Mouse (Mus musculus): ENCODE results near the gene Sh3tc1. TPM values are rescaled to one million over a fixed set of nuclear protein-coding genes. Genes with fewer than 3 reads are reported as not detected.

Gene Sh3tc1
- 10.0 and 10.4 TPM in 2 replicates for polyA plus RNA-seq (2016; fragmentation: Nextera tagmentation; extraction: Ambion mirVana)

DNA sequence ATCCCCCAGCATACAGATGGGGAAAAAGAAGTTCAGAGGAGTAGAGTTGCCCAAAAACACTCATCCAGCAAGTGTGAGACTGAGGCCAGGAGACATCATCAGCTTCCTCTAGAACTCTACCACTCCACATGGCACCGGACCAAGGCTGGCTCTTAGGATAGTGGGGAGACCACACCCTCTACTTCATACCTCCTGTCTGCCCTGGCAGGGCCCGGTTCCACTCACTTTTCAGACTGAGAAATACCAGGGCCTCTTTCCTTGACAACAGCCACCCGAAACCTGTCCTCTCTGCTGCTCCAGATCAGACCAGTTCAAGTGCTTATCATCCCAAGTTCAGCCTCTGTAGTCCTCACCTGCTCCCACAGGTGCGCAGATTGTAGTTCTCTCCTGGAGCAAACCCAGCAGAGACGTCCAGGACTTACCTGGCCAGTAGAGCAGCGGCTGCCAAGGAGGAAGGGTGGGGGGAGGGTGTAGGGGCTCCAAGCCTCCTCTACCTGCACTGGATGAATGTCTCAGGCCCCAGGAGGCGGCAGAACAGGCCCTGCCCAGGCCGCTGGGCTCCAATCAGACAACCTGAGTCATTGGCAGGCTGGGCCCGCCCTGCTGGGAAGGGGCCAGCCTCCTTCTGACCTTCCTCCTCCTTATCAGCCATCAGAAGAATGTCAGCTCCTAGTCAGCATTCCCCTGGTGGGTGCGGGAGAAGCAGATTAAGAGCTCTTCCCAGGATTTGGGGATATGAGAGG is at the start of gene Sh3tc1:
TSS of gene Sh3tc1 (minus strand) at position 452 of the 743 bp plus-strand sequence.
- Histone ChIP-seq H3K9me3 (replicated peaks) (no peaks in the 10 kb centered on the region), H3K9ac (peak within 1 kb of the TSS; percentile 9; the same call in 1 of the 2 replicates), H3K27me3 (replicated peaks) (peaks cover 11% of the 10 kb centered on the region), H3K4me1 (replicated peaks) (peaks cover 52% of the 10 kb centered on the region), H3K4me2 (peak within 1 kb of the TSS; percentile 37), H3K4me3 (no peak within 1 kb of the TSS), H3K27ac (ENCODE audit: poor library complexity, severe bottlenecking) (no peak within 1 kb of the TSS), H3K36me3 (no peaks in the 10 kb centered on the region)
- peak; percentile 27; the same call in 1 of the 2 replicates for ATAC-seq (ENCODE audit: insufficient number of reproducible peaks, low FRiP score)
- 18% methylated on average over 10 of the region's 10 CpGs for WGBS

GRCm38 (mm10) chr5:35788719-35789118 is 48.9 kb upstream of the Sh3tc1 start:
- H3K4me3 ChIP-seq = no peak overlapping the region
- 0 out of 2 replicates have a peak, but pooled peaks cover 11% of the 10 kb centered on the region for H3K27me3 ChIP-seq (replicated peaks)
- no peaks in the 10 kb centered on the region for H3K36me3 ChIP-seq
- no peak overlapping the region for H3K27ac ChIP-seq (ENCODE audit: poor library complexity, severe bottlenecking)
- WGBS = 75% methylated on average over 6 of the region's 6 CpGs
- peaks cover 11% of the 10 kb centered on the region for H3K4me1 ChIP-seq (replicated peaks)
- H3K9ac ChIP-seq = no peak overlapping the region
- no peak for ATAC-seq (ENCODE audit: insufficient number of reproducible peaks, low FRiP score)
- no peak overlapping the region for H3K4me2 ChIP-seq
- H3K9me3 ChIP-seq (replicated peaks) = no peaks in the 10 kb centered on the region; the same call in 1 of the 2 replicates

- no peak overlapping the region for H3K4me3 ChIP-seq
- no peak overlapping the region for H3K27ac ChIP-seq (ENCODE audit: poor library complexity, severe bottlenecking)
- H3K4me2 ChIP-seq = no peak overlapping the region
- H3K4me1 ChIP-seq (replicated peaks) = peaks cover 7% of the 10 kb centered on the region
- H3K9me3 ChIP-seq (replicated peaks) = no peaks in the 10 kb centered on the region; the same call in 1 of the 2 replicates
- 82% methylated on average over 12 of the region's 12 CpGs for WGBS
- 0 out of 2 replicates have a peak, but pooled peaks cover 11% of the 10 kb centered on the region for H3K27me3 ChIP-seq (replicated peaks)
- no peak overlapping the region for H3K9ac ChIP-seq
- H3K36me3 ChIP-seq = no peaks in the 10 kb centered on the region
- no peak for ATAC-seq (ENCODE audit: insufficient number of reproducible peaks, low FRiP score)
These were observed 48.1 kb upstream of the Sh3tc1 start for GRCm38 (mm10) chr5:35787847-35788246.

DNA sequence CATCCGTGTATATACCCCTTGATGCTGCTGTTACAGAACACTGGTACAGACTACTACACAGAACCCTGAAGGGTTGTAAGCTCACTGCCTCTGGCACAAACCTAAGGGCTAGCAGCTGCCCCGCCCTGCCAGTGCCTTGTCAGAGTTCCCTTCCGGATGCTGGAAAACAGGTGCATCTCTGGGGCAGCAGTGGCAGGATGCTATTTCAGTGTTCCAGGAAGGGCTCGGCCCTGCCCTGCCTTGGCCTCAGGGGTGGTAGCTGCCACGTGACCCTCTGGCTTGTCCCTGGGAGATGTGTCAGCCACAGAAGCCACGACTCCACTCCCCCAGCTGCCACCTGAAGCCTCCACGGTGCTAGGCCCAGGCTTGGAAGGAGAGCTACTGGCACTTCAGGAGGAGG is 46.1 kb upstream of the Sh3tc1 start:
- Histone ChIP-seq H3K27ac (ENCODE audit: poor library complexity, severe bottlenecking) (no peak overlapping the region), H3K36me3 (no peaks in the 10 kb centered on the region), H3K4me1 (replicated peaks) (peaks cover 9% of the 10 kb centered on the region; the same call in 1 of the 2 replicates), H3K9me3 (replicated peaks) (no peaks in the 10 kb centered on the region; the same call in 1 of the 2 replicates), H3K4me2 (no peak overlapping the region), H3K4me3 (no peak overlapping the region), H3K9ac (0 out of 2 replicates have a peak overlapping the region, but pooled peaks have one; percentile 3), H3K27me3 (replicated peaks) (0 out of 2 replicates have a peak, but pooled peaks cover 11% of the 10 kb centered on the region)
- 56% methylated on average over 7 of the region's 7 CpGs for WGBS
- no peak for ATAC-seq (ENCODE audit: insufficient number of reproducible peaks, low FRiP score)

DNA sequence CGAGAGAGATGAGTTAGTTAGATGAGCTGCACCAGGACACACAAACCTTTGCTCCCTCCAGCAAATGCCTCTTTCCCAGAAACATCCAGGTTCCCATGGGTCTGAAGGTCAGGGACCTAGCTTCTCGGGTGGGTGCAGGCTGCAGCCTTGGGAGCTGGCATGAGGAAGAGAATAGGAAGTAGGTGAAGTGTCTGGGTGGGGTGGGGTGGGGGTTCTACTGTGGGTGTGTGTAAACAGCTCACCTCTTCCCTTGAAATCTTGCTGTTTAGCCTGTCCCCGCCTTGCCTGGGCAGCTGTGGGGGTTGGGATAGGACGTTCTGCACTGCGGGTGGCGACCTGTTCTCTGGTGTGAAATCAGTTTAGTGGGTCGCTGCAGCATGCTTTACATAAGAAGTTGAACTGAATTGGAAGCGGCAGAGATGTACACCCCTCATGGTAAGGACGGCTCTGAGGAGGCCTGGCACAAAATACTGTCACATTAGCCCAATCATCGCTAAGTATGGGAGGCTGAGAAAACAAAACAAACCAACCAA is 42.9 kb upstream of the Sh3tc1 start:
- no peaks in the 10 kb centered on the region; the same call in 1 of the 2 replicates for H3K9me3 ChIP-seq (replicated peaks)
- WGBS = 57% methylated on average over 10 of the region's 10 CpGs
- H3K36me3 ChIP-seq = no peaks in the 10 kb centered on the region
- no peak overlapping the region for H3K27ac ChIP-seq (ENCODE audit: poor library complexity, severe bottlenecking)
- no peak for ATAC-seq (ENCODE audit: insufficient number of reproducible peaks, low FRiP score)
- H3K4me3 ChIP-seq = no peak overlapping the region
- no peak overlapping the region for H3K9ac ChIP-seq
- peaks cover 24% of the 10 kb centered on the region for H3K4me1 ChIP-seq (replicated peaks)
- H3K4me2 ChIP-seq = no peak overlapping the region
- H3K27me3 ChIP-seq (replicated peaks) = 0 out of 2 replicates have a peak, but pooled peaks cover 11% of the 10 kb centered on the region

DNA sequence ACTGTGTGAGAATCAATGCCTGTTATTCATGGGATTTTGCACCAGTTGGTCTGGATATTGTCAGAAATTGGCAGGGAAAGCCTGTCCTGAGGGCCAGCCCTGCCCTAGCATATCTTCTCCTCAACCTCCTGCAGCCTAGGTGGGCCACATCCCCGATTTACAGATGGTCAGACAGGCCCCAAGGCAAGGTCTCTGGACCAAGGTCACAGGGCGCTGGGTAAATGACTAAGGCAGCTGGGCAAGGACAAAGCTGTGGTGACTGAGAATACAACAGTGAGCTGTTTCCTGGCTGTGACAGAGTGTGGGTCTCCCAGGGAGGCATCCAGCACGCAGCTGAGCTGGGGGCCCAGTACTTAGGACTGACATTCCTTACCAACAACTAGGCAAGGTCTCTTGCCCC is 41.3 kb upstream of the Sh3tc1 start:
- 68% methylated on average over 3 of the region's 3 CpGs for WGBS
- Histone ChIP-seq H3K4me3 (no peak overlapping the region), H3K27ac (ENCODE audit: poor library complexity, severe bottlenecking) (no peak overlapping the region), H3K36me3 (no peaks in the 10 kb centered on the region), H3K27me3 (replicated peaks) (0 out of 2 replicates have a peak, but pooled peaks cover 11% of the 10 kb centered on the region), H3K9me3 (replicated peaks) (no peaks in the 10 kb centered on the region; the same call in 1 of the 2 replicates), H3K4me2 (no peak overlapping the region), H3K4me1 (replicated peaks) (peaks cover 24% of the 10 kb centered on the region), H3K9ac (no peak overlapping the region)
- no peak for ATAC-seq (ENCODE audit: insufficient number of reproducible peaks, low FRiP score)

- no peak overlapping the region for H3K27ac ChIP-seq (ENCODE audit: poor library complexity, severe bottlenecking)
- WGBS = 71% methylated on average over 6 of the region's 6 CpGs
- no peak overlapping the region for H3K4me2 ChIP-seq
These were observed 34.3 kb upstream of the Sh3tc1 start for GRCm38 (mm10) chr5:35774137-35774424.

DNA sequence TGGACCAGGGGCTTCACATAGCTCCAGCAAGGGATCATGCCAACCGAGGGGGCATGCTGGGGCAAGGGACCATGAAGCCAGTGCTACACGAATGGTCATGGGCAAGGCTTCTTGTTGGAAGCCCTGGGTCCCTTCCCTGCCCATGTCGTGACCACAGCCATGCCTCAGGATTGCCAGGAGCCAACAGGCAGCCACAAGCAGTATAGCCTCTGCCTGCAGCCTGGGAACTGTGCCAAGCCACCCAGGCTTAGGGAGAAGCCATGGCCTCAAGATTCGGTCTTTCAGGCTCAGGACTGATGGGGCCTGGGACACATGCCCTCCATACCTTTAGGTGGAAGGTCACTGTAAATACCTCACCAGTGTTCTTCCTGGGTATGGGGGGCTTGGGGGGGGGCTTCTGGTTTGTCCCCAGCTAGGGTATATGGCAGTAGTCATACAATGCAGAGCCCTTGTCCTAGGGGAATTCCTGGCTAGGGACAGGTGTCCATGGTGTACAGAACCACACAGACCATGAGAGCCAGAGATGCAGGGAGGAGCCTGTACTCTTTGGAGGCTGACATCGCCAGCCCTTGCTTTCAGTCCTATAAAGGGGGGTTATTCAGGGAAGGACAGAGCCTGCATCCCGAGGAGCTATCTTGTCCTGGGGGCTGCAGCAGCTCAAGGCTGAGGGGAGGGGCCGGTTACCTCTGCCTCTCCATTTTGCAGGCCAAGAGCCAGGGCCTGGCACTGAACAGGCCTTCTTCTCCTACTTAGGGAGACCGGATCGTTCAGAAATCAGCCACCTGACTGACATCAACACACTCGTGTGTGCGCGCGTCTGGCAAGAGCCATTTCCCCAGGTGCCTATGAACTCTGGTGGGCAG is 33.7 kb upstream of the Sh3tc1 start:
- Histone ChIP-seq H3K4me3 (no peak overlapping the region), H3K4me2 (no peak overlapping the region), H3K9me3 (replicated peaks) (no peaks in the 10 kb centered on the region), H3K27ac (ENCODE audit: poor library complexity, severe bottlenecking) (peak overlapping the region; percentile 17; the same call in 1 of the 2 replicates), H3K4me1 (replicated peaks) (peaks cover 50% of the 10 kb centered on the region), H3K27me3 (replicated peaks) (no peaks in the 10 kb centered on the region), H3K9ac (no peak overlapping the region), H3K36me3 (no peaks in the 10 kb centered on the region)
- no peak for ATAC-seq (ENCODE audit: insufficient number of reproducible peaks, low FRiP score)
- WGBS = 64% methylated on average over 13 of the region's 13 CpGs

More at GRCm38 (mm10) chr5:35774137-35774424, 34.3 kb upstream of the Sh3tc1 start:
- Histone ChIP-seq H3K9me3 (replicated peaks) (no peaks in the 10 kb centered on the region), H3K36me3 (no peaks in the 10 kb centered on the region), H3K9ac (no peak overlapping the region), H3K27me3 (replicated peaks) (no peaks in the 10 kb centered on the region), H3K4me3 (no peak overlapping the region), H3K4me1 (replicated peaks) (peaks cover 45% of the 10 kb centered on the region)
- ATAC-seq (ENCODE audit: insufficient number of reproducible peaks, low FRiP score) = no peak

DNA sequence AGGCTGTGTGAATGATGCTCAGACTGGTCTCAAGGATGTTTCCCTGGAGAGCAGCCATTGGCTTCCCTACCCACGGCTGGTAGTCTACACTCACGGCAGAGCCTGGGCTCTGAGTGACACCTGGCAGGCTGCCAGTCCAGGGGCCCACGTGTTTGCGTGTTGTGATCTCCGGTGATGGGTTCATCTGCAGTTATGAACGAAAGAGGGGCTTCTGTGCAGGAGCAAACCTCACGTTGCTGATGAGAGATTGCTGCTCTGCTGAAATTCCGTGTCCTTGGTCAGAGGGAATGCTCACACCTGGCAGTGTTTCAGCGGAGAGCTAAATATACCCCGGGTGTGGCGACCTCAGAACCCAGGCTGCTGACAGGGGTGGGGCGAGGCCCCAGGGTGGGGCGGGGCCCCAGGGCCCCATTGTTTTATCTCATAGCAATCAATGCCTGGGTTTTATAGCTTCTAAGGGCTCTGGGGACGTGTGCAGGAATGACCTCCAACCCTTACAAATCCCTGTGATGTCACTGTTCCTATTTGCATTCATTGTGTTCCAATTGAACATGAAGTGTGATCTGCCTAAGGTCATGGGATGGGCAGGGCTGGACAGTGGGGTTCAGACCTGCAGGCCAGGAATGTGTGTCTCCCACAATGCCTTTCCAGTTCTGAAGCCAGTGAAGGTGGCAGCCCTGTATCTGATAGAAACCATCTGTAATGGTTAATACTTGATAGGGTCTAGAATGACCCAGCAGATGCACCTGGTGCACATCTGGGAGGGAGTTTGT is 31.3 kb upstream of the Sh3tc1 start:
- no peaks in the 10 kb centered on the region for H3K9me3 ChIP-seq (replicated peaks)
- peaks cover 71% of the 10 kb centered on the region for H3K4me1 ChIP-seq (replicated peaks)
- peak overlapping the region; percentile 20 for H3K27ac ChIP-seq (ENCODE audit: poor library complexity, severe bottlenecking)
- H3K27me3 ChIP-seq (replicated peaks) = no peaks in the 10 kb centered on the region
- WGBS = 44% methylated on average over 14 of the region's 14 CpGs
- H3K4me2 ChIP-seq = peak overlapping the region; percentile 47
- no peak overlapping the region for H3K4me3 ChIP-seq
- ATAC-seq (ENCODE audit: insufficient number of reproducible peaks, low FRiP score) = no peak
- no peaks in the 10 kb centered on the region for H3K36me3 ChIP-seq
- no peak overlapping the region for H3K9ac ChIP-seq

DNA sequence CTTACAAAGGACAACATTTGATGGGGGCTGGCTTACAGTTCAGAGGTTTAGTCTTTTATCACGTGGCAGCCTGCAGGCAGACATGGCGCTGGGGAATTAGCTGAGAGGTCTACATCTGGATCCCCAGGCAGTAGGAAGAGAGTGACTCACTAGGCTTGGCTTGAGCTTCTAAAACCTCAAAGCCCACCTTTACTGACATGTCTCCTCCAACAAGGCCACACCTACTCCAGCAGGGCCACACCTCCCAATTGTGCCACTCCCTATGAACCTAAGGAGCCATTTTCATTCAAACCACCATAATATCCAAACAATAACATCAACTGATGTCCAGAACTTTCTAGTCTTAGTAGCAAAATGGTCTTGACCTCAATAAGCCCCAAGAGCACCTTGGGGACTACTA is 30.5 kb upstream of the Sh3tc1 start:
- WGBS = 89% methylated on average over 2 of the region's 2 CpGs
- H3K27ac ChIP-seq (ENCODE audit: poor library complexity, severe bottlenecking) = no peak overlapping the region
- H3K4me3 ChIP-seq = no peak overlapping the region
- H3K36me3 ChIP-seq = no peaks in the 10 kb centered on the region
- no peaks in the 10 kb centered on the region for H3K27me3 ChIP-seq (replicated peaks)
- H3K4me2 ChIP-seq = no peak overlapping the region
- no peak for ATAC-seq (ENCODE audit: insufficient number of reproducible peaks, low FRiP score)
- H3K4me1 ChIP-seq (replicated peaks) = peaks cover 70% of the 10 kb centered on the region
- no peaks in the 10 kb centered on the region for H3K9me3 ChIP-seq (replicated peaks)
- H3K9ac ChIP-seq = no peak overlapping the region
